Mouse (Mus musculus): ENCODE results near the gene Fmnl2. TPM values are rescaled to one million over a fixed set of nuclear protein-coding genes. Genes with fewer than 3 reads are reported as not detected.

Fmnl2 gene
- polyA plus RNA-seq, 1 experiment: 3.9 TPM

- no peak overlapping the region for H3K27ac ChIP-seq (replicated peaks; ENCODE audit: low read depth, low read length)
- H3K4me1 ChIP-seq (ENCODE audit: control insufficient read depth, insufficient read depth, insufficient read length, low read length): peaks cover 8% of the 10 kb centered on the region
- H3K4me3 ChIP-seq (ENCODE audit: insufficient read depth, low read depth, low read length): no peak overlapping the region
Observed at GRCm38 (mm10) chr2:52884082-52884481, 26.4 kb downstream of the Fmnl2 start.

GRCm38 (mm10) chr2:52885071-52885470 lies 27.4 kb downstream of the Fmnl2 start:
- H3K4me3 ChIP-seq (ENCODE audit: insufficient read depth, low read depth, low read length): no peak overlapping the region
- H3K27ac ChIP-seq (replicated peaks; ENCODE audit: low read depth, low read length): no peak overlapping the region
- peaks cover 6% of the 10 kb centered on the region for H3K4me1 ChIP-seq (ENCODE audit: control insufficient read depth, insufficient read depth, insufficient read length, low read length)

- Histone ChIP-seq H3K4me1 (ENCODE audit: control insufficient read depth, insufficient read depth, insufficient read length, low read length) (peaks cover 4% of the 10 kb centered on the region; the same call in 1 of the 2 replicates), H3K4me3 (ENCODE audit: insufficient read depth, low read depth, low read length) (no peak overlapping the region), H3K27ac (replicated peaks; ENCODE audit: low read depth, low read length) (no peak overlapping the region)
Observed at GRCm38 (mm10) chr2:52887281-52887680, 29.6 kb downstream of the Fmnl2 start.

GRCm38 (mm10) chr2:52891115-52891514 lies 33.5 kb downstream of the Fmnl2 start:
- H3K4me3 ChIP-seq (ENCODE audit: insufficient read depth, low read depth, low read length): no peak overlapping the region
- H3K27ac ChIP-seq (replicated peaks; ENCODE audit: low read depth, low read length): no peak overlapping the region
- H3K4me1 ChIP-seq (ENCODE audit: control insufficient read depth, insufficient read depth, insufficient read length, low read length): peaks cover 3% of the 10 kb centered on the region; the same call in 1 of the 2 replicates

- no peak overlapping the region for H3K4me3 ChIP-seq (ENCODE audit: insufficient read depth, low read depth, low read length)
- H3K27ac ChIP-seq (replicated peaks; ENCODE audit: low read depth, low read length): no peak overlapping the region
Observed at GRCm38 (mm10) chr2:52891744-52892143, 34.1 kb downstream of the Fmnl2 start.

GRCm38 (mm10) chr2:52894983-52895621 lies 37.4 kb downstream of the Fmnl2 start:
- Histone ChIP-seq H3K4me1 (ENCODE audit: control insufficient read depth, insufficient read depth, insufficient read length, low read length) (peaks cover 2% of the 10 kb centered on the region; the same call in 1 of the 2 replicates), H3K4me3 (ENCODE audit: insufficient read depth, low read depth, low read length) (no peak overlapping the region), H3K27ac (replicated peaks; ENCODE audit: low read depth, low read length) (no peak overlapping the region)

More at GRCm38 (mm10) chr2:52891744-52892143, 34.1 kb downstream of the Fmnl2 start:
- H3K4me1 ChIP-seq (ENCODE audit: control insufficient read depth, insufficient read depth, insufficient read length, low read length): 0 out of 2 replicates have a peak, but pooled peaks cover 2% of the 10 kb centered on the region

- H3K4me3 ChIP-seq (ENCODE audit: insufficient read depth, low read depth, low read length): no peak overlapping the region
- no peak overlapping the region for H3K27ac ChIP-seq (replicated peaks; ENCODE audit: low read depth, low read length)
- H3K4me1 ChIP-seq (ENCODE audit: control insufficient read depth, insufficient read depth, insufficient read length, low read length): peaks cover 2% of the 10 kb centered on the region; the same call in 1 of the 2 replicates
Observed at GRCm38 (mm10) chr2:52896995-52897394, 39.3 kb downstream of the Fmnl2 start.

GRCm38 (mm10) chr2:52900780-52901179 lies 43.1 kb downstream of the Fmnl2 start:
- no peak overlapping the region for H3K4me3 ChIP-seq (ENCODE audit: insufficient read depth, low read depth, low read length)
- no peaks in the 10 kb centered on the region; the same call in 1 of the 2 replicates for H3K4me1 ChIP-seq (ENCODE audit: control insufficient read depth, insufficient read depth, insufficient read length, low read length)
- no peak overlapping the region for H3K27ac ChIP-seq (replicated peaks; ENCODE audit: low read depth, low read length)

GRCm38 (mm10) chr2:52901300-52902013 lies 43.8 kb downstream of the Fmnl2 start:
- no peak overlapping the region for H3K27ac ChIP-seq (replicated peaks; ENCODE audit: low read depth, low read length)
- H3K4me3 ChIP-seq (ENCODE audit: insufficient read depth, low read depth, low read length): no peak overlapping the region
- H3K4me1 ChIP-seq (ENCODE audit: control insufficient read depth, insufficient read depth, insufficient read length, low read length): no peaks in the 10 kb centered on the region; the same call in 1 of the 2 replicates

GRCm38 (mm10) chr2:52902456-52902855 lies 44.8 kb downstream of the Fmnl2 start:
- Histone ChIP-seq H3K4me3 (ENCODE audit: insufficient read depth, low read depth, low read length) (no peak overlapping the region), H3K4me1 (ENCODE audit: control insufficient read depth, insufficient read depth, insufficient read length, low read length) (no peaks in the 10 kb centered on the region; the same call in none of the 2 replicates), H3K27ac (replicated peaks; ENCODE audit: low read depth, low read length) (no peak overlapping the region)

GRCm38 (mm10) chr2:52903228-52903963 lies 45.7 kb downstream of the Fmnl2 start:
- Histone ChIP-seq H3K4me1 (ENCODE audit: control insufficient read depth, insufficient read depth, insufficient read length, low read length) (no peaks in the 10 kb centered on the region; the same call in 1 of the 2 replicates), H3K27ac (replicated peaks; ENCODE audit: low read depth, low read length) (no peak overlapping the region), H3K4me3 (ENCODE audit: insufficient read depth, low read depth, low read length) (no peak overlapping the region)

- H3K4me1 ChIP-seq (ENCODE audit: control insufficient read depth, insufficient read depth, insufficient read length, low read length): no peaks in the 10 kb centered on the region; the same call in 1 of the 2 replicates
- H3K27ac ChIP-seq (replicated peaks; ENCODE audit: low read depth, low read length): no peak overlapping the region
- no peak overlapping the region for H3K4me3 ChIP-seq (ENCODE audit: insufficient read depth, low read depth, low read length)
Observed at GRCm38 (mm10) chr2:52904526-52904925, 46.9 kb downstream of the Fmnl2 start.

GRCm38 (mm10) chr2:52913311-52913710 lies 55.7 kb downstream of the Fmnl2 start:
- Histone ChIP-seq H3K27ac (replicated peaks; ENCODE audit: low read depth, low read length) (no peak overlapping the region), H3K4me1 (ENCODE audit: control insufficient read depth, insufficient read depth, insufficient read length, low read length) (no peaks in the 10 kb centered on the region), H3K4me3 (ENCODE audit: insufficient read depth, low read depth, low read length) (no peak overlapping the region)

GRCm38 (mm10) chr2:52913746-52914145 lies 56.1 kb downstream of the Fmnl2 start:
- Histone ChIP-seq H3K4me1 (ENCODE audit: control insufficient read depth, insufficient read depth, insufficient read length, low read length) (no peaks in the 10 kb centered on the region), H3K27ac (replicated peaks; ENCODE audit: low read depth, low read length) (no peak overlapping the region), H3K4me3 (ENCODE audit: insufficient read depth, low read depth, low read length) (no peak overlapping the region)

GRCm38 (mm10) chr2:52915536-52915935 lies 57.9 kb downstream of the Fmnl2 start:
- Histone ChIP-seq H3K27ac (replicated peaks; ENCODE audit: low read depth, low read length) (no peak overlapping the region), H3K4me1 (ENCODE audit: control insufficient read depth, insufficient read depth, insufficient read length, low read length) (no peaks in the 10 kb centered on the region), H3K4me3 (ENCODE audit: insufficient read depth, low read depth, low read length) (no peak overlapping the region)

All from brown adipose tissue, adult 24 weeks (tissue).